Mouse (Mus musculus) embryo, embryonic 11.5 days (tissue): ENCODE data around the gene Mall.

ENCODE experiments used
- DNase-seq: peaks from one replicate; pipeline ENCODE4 v3.0.0-alpha.2; 2012; ENCODE audit warnings: low read depth, low spot score

Gene Mall

DNA sequence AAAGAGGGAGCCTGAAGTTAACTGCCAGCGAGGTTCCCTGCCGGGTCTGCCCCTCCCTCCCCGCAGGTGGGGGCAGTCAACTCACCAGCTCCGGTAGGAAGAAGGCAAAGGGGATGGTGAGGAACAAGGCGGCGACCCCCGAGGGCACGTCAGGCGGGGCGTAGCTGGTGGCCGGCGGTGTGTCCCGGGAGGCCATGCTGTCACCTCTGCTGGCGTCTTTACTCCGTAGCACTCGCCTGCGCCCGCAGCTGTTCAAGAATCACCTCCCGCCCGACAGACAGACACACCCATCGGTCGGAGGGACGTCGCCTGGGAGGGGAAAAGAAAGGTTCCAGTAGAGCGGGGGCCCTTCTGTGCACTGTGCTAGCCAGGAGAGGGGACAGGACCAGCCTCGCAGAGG, at the start of gene Mall:
Gene Mall (minus strand): TSS at position 262 of the 400 bp plus-strand sequence.
- no peak for DNase-seq

DNA sequence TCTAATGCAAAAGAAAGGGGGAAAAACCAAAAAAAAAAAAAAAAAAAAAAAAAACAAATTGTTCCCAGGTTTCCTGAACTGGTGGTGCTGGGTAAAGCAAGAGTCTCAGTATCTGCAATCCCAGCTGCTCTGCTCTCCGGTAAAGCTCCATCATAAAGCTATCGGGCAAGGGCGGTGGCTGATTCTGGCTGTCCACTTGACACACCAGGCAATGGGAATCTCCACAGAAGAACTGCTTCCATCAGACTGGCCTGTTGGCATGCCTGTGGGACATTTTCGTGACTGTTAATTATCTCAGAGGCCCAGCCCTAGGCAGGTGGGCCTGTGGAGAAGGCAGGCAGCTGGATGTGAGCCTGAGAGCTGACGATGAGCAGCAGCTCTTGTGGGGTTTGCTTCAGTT, 48.7 kb upstream of the Mall start:
- DNase-seq = no peak

DNA sequence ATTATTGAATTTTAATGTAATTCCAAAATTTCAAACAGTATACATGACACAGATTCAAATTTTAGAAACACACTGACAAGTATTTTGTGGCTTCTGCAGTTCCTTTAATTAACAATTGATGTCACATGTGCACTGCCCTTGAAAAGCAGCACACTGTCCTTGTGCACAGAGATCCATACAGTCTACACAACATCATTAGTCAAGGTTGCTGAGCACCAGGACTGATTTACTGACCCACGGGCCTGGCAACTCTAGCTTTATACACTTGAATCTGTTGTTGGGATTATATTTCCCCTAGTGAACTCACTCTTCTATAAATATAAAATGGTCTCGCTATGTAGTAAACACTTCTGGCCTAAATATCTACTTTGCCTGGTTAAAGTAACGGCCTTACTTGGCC, 45.3 kb upstream of the Mall start:
- no peak for DNase-seq

DNA sequence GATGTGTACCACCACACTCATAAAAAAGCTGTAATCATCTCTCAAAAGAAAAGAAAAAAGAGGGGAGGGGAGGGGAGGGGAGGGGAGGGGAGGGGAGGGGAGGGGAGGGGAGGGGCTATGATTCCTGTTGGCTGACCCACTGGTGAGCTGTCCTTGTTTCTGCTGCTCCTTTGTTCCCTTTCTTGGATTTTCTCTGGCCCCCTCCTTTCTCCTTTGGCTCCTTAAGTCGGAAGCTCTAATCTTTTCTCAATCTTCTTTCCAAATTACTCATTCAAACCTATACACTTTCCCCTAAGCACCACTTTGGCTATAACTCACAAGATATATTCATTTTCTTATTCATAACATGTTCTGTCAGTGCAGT, 44.8 kb upstream of the Mall start:
- no peak for DNase-seq

DNA sequence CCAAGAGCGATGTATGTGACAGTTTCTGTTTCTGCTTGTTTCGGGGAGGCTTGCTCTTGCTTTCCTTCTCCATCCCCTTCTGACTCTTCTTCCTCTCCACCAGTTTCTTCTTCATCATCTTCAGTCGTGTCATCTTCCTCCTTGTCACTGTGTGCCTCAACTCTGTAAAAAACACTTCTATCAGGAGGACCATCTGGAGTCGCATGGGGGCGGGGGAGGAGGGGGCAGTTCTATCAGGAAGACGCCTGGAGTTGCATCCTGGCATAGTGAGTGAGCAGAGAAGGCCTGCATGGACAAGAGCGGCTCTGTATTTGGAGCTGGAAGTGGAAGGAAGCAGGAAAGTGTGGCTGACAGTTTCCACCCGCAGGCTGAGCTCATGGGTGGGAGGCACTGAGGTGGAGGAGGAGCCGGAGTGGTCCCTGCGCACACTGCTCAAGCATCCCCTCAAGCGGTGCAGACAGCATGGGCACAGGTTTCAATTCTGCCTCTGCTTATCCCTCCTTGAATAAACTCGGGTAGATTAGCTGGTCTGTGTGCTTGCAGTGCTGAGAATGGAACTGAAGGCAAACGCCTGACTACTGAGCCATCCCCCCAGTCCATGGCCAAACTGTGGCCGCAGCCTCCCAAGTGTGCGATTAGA, 44.3 kb upstream of the Mall start:
- no peak for DNase-seq

DNA sequence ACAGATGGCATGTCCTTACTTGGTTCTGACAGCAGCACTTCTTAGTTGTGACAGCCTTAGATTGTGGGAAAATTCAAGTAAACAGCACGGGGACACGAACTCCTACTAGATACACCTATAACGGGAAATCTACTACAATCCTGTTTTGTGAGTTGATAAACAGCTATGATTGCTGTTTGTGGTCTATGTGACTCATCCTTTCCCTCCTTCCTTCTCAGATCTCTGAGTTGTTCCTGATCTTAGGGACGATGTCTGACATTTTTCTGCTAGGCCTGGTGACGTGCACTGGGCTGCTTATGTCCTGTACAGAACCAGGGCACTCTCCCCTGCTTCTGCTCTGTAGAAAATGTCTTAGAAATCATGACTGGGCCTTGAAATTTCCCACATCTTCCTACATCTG, 31.9 kb upstream of the Mall start:
- DNase-seq = no peak

DNA sequence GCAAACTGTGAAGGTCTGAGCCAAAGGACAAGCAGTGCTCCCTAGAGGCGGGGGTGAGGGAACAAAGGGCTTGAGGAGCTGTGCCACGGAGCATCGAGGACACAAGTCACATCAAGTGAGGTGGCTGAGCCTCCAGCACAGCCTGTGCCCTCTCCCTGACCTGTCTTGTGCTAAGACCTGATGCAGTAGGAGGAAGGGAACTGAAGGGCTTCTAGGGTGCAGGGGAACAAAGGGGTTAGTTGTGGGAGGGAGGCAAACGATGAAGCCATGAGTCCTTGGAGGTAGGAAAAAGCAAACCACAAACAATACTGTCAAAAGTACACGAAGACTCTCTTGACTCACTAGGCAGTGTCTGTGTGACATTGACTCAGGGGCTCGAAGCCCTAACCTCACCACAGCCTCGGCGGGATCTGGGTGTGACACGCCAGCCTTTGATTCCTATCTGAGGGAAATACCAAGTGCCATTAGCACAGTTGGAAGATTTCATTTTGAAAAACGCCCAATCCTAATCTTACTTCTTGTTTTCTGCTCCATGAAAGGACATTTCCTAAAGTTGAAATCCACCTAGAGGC, 30.8 kb upstream of the Mall start:
- no peak for DNase-seq

DNA sequence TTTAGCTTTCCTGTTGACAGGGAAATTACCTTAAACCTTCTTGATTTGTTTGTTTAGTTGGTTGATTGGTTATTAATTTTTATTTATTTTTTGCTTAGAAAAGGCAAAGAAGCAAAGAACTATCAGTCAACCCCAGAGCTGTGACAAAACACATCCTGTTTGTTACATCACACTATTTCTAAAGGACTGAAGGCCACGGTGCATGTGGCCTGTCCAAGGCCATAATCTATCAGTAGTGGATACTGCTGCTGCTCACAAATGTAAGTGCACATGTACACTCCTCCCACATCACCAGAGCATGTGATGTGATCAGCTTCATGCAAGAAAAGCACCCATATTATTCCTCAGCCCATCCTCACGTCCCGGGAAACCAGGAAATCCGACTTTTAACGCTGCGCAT, 30.3 kb upstream of the Mall start:
- DNase-seq = no peak

DNA sequence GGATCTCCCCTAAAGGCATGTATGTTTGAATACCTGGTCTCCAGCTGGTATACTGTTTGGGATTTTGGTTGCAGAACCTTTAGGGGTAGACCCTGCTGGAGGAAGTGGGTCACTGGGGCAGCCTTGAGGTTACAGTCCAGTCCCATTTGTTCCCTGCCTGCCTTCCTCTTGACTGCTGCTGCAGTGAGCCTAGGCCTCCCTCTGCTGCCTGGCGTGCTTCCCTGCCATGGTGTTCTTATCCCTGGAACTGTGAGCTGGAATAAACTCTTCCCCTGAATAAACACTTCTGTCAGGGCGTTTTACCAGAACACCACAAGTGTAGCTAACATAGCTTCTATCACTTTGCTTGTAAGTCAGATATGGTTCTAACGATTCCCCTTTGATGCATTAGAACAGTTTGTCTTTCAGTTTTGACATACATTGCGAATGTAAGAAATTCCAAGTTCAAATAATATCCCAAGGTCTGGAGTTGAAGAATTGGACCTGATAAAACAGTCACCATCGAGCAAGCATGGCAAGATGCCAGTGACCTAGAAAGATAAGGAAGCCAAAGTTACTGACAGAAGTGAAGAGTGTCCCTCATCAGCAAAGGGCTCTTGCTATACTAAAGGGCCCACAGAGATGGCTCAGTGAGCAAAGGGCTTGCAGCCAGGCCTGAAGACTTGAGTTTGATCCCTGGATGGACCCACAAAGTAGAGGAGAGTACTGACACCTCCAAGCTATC, 29.6 kb upstream of the Mall start:
- no peak for DNase-seq

DNA sequence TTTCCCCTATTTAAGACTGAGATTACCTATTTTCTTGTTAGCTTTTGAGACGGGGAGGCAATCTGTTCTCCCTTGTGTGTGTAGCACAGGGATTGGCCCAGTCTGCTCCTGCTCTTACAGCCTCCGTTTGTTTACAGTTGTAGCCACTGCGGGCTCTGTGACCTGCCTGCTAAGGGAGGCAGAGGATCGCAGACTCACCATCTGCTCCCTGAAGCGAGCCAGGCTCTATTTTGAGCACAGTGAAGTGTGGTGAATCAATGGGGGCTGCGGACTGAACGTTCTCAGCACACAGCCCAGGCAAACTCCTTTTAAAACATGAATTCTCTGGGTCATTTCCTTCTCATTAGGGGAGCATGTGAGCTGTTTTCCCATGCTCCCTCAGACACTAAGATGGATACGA, 27.4 kb upstream of the Mall start:
- no peak for DNase-seq

DNA sequence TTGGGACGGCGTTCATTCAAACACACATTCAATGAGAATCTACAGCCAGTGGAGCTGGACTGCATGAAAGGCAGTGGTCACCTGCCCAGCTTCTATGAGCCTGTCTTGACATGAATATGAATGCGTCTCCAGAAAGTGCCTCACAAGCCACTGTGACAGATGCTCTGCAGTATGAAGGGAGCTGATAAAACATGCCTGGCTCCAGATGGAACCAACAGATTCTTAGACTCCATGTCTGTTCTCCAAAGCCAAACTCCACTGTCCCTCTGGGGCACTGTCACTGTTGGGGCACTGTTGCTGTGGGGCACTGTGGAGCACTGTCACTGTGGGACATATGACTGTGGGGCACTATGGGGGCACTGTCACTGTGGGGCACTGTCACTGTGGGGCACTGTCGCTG, 24.4 kb upstream of the Mall start:
- no peak for DNase-seq

DNA sequence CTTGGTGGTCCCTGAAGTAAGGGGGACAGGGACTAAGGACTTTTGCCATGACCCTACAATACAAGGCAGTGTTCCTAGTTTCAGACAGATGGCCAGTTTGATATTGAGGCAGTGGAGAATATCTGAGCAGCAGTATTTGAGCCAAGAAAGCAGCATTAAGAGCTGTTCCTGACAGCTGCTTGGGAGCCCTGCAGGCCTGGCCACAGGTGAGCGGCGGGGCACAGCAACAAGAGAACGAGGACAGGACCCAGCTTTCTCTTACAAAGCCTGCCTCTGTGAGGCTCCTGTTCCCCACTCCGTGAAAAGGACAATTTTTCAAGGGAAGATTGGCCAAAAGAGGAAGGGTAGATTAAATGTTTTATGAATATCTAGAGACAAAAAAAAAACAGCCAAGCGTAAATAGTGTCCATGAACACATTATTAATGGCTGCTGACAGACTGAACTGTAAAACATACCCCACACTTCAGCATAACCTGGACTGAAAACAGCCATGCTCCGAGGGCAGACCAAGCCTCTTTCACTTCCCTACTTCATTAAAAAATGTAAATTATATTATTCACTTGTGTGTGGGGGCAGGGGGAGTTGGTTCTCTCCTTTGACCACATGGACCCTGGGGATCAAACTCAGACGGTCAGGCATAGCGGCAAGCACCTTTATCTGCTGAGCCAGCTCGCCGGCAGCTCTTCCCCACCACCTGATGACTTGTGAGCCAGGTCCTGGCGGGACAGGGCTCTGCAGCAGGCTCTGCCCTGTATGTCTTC, 22.3 kb upstream of the Mall start:
- DNase-seq = no peak

DNA sequence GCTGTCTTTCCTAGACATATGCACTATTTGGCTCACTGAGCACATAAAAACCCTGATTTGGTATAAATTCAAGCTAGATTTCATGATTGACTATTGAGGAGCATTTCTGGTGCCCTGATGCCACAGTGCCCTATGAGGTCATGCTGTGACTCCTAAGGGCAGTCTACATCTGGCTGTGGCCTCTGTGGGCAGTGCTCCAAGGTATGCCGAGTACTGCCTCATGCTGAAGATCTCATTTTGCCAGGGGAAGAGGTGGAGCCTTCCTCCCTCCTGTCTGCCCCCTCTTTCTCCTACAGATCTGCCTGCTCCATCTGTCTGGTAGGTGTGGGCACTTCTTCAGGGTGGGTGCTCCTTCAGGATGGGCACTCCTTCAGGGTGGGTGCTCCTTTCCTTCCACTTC, 19.6 kb upstream of the Mall start:
- no peak for DNase-seq

DNA sequence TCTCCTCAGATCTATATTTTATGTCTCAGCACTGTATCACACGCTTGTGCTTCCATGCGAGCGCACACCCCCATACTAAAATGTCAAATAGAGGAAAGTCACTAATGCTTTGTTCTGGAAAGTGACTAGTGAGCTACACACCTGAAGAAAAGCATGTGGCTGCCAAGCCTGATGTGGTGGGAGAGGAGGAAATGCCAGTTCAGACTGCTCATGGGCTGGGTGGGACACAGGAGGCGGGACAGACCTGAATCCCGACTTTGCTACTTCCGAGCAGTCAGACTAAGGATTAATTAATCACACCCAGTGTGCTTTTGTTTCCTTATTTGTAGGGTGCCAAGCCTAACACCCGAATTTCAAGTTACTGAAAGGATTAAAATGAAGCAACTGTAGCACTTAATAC, 18.6 kb upstream of the Mall start:
- no peak for DNase-seq

DNA sequence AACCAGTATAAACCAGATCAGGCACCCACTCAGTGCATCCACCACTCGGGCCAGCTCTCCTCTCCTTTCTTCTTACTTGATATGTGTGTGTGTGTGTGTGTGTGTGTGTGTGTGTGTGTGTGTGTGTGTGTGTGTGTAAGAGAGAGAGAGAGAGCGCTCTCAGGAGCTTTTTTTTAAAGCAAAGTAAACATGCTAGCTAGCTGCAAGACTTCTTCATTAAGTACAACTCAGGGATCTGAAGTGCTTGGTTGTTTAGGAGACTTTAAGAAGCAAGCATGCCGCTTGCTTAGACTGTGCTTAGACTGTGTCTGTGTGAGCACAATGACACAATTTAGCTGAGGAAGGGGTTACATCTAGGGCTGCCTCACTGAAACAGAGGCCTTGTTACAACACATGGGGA, 12.9 kb upstream of the Mall start:
- no peak for DNase-seq

DNA sequence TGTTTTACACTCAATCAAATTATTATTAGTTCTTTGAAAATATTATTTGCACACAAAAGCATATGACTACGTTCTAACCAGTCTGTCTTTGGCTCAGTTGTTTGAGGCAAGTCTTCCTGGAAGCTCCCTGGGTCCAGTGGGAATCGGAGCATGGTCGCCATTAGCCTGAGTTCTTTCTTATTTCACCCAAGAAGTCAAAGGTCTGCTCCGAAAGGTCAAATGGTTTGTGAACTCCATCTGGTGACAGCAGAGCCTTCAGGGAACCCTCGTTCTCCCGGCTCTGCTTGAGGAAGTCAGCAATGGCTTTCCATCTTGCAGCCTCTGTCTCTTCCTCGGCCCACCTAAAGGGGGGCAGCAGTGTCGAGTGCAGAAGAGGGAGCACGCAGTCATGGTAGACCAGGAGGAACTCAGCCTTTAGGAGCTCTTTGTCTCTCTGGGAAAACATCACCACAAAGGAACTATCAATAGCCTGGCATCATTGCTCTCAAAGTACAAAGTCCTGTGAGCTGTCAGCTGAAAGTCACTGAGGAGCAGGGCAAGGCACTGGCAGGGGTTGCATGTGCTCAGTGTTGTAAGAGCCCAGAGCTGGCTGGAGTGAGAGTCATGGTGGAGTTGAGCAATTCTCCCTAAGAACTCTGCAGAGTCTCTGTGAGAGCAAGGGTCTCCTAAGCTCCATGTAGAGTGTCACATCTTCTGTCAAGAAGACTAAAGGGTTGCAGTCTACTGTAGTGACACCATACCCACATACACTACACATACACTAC, 11.2 kb upstream of the Mall start:
- DNase-seq = no peak

DNA sequence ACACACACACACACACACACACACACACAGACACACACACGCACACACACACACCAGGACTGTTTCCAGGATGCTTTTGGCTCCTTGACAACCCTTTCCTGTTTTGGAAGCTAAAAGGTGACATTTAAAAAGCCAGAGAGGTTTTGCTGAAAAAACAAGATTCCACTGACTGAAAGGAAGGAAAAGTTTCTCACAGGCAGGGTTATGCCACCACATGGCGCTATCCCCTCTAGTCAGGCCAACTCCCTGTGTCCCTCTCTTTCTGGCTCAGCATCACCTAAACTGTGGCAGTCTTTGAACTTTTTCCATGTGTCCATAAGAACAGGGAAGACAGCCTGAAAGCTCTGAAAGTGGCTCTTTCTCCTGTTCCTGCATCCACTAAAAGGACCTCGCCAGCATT, 8.2 kb upstream of the Mall start:
- no peak for DNase-seq

DNA sequence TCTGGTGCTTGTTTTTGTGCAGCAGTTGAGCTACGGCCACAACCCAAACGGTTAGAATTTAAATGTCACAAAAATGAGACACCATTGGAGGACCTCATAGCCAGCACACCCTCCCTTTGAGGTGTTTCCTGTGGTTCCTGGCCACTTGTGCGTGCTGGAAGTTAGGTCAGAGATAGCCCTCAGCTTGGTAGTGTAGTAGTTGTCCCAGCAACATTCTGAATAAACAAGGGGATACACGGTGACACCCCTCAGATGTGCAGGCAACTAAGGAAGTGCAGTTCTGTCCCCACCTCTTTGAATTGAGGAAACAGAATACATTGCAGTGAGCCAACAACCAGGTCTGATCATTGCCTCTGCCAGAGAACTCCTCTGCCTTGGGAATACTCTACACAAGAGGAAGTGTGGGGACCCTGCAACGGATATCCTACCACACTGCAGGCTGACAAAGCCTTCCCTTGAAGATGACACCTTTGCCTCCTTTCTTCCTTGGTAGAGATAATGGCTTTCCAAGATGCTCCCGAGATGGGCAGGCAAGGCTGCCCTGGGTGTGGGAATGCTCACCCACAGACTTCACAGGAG, 7.0 kb upstream of the Mall start:
- no peak for DNase-seq

DNA sequence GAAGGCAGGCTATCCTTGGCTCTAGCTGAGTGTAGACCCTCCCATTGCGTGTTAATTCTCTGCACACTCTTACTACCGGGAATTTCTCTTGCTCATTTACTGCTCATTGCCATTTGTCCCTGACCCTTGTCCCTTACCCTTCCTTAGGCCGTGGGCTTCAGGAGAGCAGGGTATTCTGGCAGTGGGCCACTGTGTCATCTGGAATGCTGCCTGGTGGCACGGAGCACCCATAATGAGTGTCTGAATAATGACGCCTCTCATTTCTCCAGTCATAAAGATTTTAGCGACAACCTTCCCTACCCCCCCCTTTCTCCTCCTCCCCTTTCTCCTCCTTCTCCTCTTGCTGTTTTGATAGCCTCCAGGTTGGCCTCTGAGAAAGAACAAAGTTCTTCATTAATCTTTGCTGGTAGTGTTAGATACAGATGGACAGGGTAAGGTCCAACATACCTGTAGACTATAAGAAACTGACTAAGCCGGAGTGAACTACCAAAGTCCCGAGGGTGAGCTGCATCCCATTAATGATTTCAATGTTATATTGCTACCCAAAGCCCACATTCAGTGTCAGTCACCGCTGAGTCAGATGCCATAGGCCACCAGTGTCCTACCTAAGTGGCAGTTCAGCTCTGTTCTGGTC, 5.9 kb upstream of the Mall start:
- no peak for DNase-seq

DNA sequence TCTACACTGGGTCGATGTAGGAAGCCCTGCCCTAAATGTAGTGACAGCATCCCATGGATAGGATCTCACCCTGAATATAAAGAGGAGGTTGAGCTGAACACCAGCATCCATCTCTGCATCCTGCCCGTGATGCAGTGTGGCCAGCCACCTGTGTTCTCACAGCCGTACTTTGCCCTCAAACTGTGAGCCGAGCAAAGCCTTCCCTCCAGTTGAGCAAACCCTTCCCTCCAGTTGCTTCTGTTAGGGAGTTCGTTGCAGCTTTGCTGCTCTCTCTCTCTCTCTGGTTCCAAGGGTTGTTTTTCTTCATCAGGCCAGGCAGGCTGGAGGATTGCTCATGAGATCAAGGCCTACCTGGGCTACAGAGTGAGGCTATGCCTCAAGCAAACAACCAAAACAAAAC, 5.2 kb upstream of the Mall start:
- DNase-seq = no peak
